Mouse (Mus musculus) forebrain, embryonic 16.5 days (tissue): ENCODE measurements at regions not wholly inside any gene's neighbourhood (a gene's known extent, or its start where the extent isn't known, plus 50 kb on each side); places are given as distances from the start of the nearest gene placed in this dataset.

ENCODE experiments used
- ATAC-seq: fragments of 200-750 bp; cut with Nextera tagmentation; 2 replicates; pipeline ENCODE4 v1.8.0; 2017; ENCODE audit warnings: mild to moderate bottlenecking, moderate library complexity
- H3K27ac ChIP-seq: fragments of 300-500 bp; sonication (generic); 2 replicates; pipeline ENCODE4 v1.5.1; 2014; ENCODE audit warnings: low read length, control low read depth
- H3K27me3 ChIP-seq: fragments of 300-500 bp; sonication (generic); replicated peaks from 2 replicates; pipeline ENCODE4 v1.6.1; 2014; ENCODE audit warnings: low read length; ENCODE audit not compliant: control insufficient read depth, insufficient read depth
- H3K36me3 ChIP-seq: fragments of 300-500 bp; sonication (generic); 2 replicates; pipeline ENCODE4 v1.6.1; 2014; ENCODE audit not compliant: control insufficient read depth, insufficient read depth
- H3K4me1 ChIP-seq: fragments of 300-500 bp; sonication (generic); replicated peaks from 2 replicates; pipeline ENCODE4 v1.6.1; 2014; ENCODE audit warnings: low read length; ENCODE audit not compliant: control insufficient read depth, insufficient read depth
- H3K4me2 ChIP-seq: fragments of 300-500 bp; sonication (generic); 2 replicates; pipeline ENCODE4 v1.6.1; 2014; ENCODE audit warnings: mild to moderate bottlenecking, low read length, control low read depth
- H3K4me3 ChIP-seq: fragments of 300-500 bp; sonication (generic); replicated peaks from 2 replicates; pipeline ENCODE4 v1.5.1; 2014; ENCODE audit warnings: mild to moderate bottlenecking, low read length, control low read depth
- H3K9ac ChIP-seq: fragments of 300-500 bp; sonication (generic); replicated peaks from 2 replicates; pipeline ENCODE4 v1.6.1; 2014; ENCODE audit warnings: low read depth, low read length, control low read depth
- H3K9me3 ChIP-seq: fragments of 300-500 bp; sonication (generic); 2 replicates; pipeline ENCODE4 v1.6.1; 2016; ENCODE audit warnings: low read length; ENCODE audit not compliant: control insufficient read depth
- WGBS: fragments of 180-500 bp; shearing (Covaris S2); extraction: QIAGEN DNeasy Blood & Tissue Kit; methylation state at CpG from one replicate; pipeline ENCODE4 v1.1.7; 2014; 5-methylcytosine and 5-hydroxymethylcytosine counted together

DNA sequence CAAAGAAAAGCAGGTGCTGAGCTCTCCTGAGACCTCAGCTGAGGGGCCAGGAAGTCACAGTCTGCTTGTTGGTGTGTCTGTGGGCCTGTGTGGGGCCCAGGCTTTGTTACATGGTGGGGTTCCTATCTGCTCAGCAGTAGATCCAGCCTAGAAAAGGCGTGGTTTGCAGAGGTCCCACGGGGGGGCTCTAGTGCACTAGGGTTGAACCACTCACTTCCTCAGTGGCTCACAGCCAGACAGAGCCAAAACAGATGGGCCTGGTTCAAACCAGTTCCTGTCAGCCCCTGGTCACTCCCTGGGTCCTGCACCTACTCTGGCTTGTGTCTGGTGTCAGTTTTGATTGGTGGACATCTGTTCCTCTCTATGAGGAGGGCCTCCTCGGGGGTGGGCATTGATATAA lies 260.1 kb downstream of the Uaca start:
- Histone ChIP-seq H3K9me3 (no peaks in the 10 kb centered on the region), H3K4me1 (peaks cover 13% of the 10 kb centered on the region), H3K4me3 (no peak overlapping the region), H3K4me2 (no peak overlapping the region), H3K27me3 (no peaks in the 10 kb centered on the region), H3K9ac (no peak overlapping the region), H3K36me3 (no peaks in the 10 kb centered on the region), H3K27ac (no peak overlapping the region)
- 0 out of 2 replicates have a peak, but pooled peaks have one; percentile 18 for ATAC-seq
- WGBS = 32% methylated on average over 3 of the region's 3 CpGs

- WGBS = 87% methylated on average over 3 of the region's 3 CpGs
- Histone ChIP-seq H3K27me3 (no peaks in the 10 kb centered on the region), H3K27ac (no peak overlapping the region), H3K36me3 (no peaks in the 10 kb centered on the region), H3K9ac (no peak overlapping the region), H3K4me3 (no peak overlapping the region), H3K4me1 (peaks cover 13% of the 10 kb centered on the region), H3K9me3 (peaks cover 3% of the 10 kb centered on the region; the same call in 1 of the 2 replicates), H3K4me2 (no peak overlapping the region)
- ATAC-seq = no peak
These were observed 261.1 kb downstream of the Uaca start for GRCm38 (mm10) chr9:61055392-61055791.

GRCm38 (mm10) chr9:61055928-61056730 lies 261.8 kb downstream of the Uaca start:
- peak; percentile 9; the same call in 1 of the 2 replicates for ATAC-seq
- H3K27ac ChIP-seq = no peak overlapping the region
- peak overlapping the region; percentile 25; the same call in 1 of the 2 replicates for H3K4me2 ChIP-seq
- no peaks in the 10 kb centered on the region for H3K27me3 ChIP-seq
- peaks cover 3% of the 10 kb centered on the region; the same call in 1 of the 2 replicates for H3K9me3 ChIP-seq
- H3K36me3 ChIP-seq = no peaks in the 10 kb centered on the region
- peaks cover 13% of the 10 kb centered on the region for H3K4me1 ChIP-seq
- H3K9ac ChIP-seq = peak overlapping the region; percentile 25; the same call in 1 of the 2 replicates
- no peak overlapping the region for H3K4me3 ChIP-seq
- 80% methylated on average over 15 of the region's 15 CpGs for WGBS

DNA sequence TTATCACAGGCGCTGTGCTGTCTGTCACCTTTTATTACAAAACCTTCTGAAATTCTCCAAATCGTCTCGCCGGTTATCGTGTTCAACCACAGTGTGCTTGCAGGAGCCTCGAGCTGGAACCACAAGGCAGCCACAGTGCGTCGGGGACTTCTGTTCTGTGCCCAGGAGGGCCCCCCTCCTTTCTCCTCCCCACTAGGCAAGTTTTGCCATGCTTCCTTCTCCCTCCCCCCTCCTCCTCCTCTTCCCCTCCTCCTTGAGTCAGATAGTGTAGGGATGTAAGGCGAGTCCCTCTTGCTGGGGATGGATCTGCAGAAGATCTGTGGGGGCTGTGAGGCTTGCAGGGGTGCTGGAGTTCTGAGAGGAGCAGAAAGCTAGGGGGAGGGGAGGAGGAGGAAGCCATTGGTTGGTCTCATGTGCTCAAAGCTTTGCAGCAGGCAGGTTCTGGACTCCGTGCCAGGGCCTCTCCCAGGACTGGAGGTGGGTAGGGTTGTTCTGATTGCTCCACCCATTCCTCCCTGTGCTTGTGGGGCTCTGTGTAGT lies 262.5 kb downstream of the Uaca start:
- peaks cover 3% of the 10 kb centered on the region; the same call in 1 of the 2 replicates for H3K9me3 ChIP-seq
- H3K4me1 ChIP-seq = peaks cover 13% of the 10 kb centered on the region
- H3K9ac ChIP-seq = peak overlapping the region; percentile 25
- H3K4me3 ChIP-seq = no peak overlapping the region
- H3K36me3 ChIP-seq = no peaks in the 10 kb centered on the region
- peak; percentile 78 for ATAC-seq
- H3K27ac ChIP-seq = no peak overlapping the region
- H3K4me2 ChIP-seq = peak overlapping the region; percentile 25; the same call in 1 of the 2 replicates
- WGBS = 7% methylated on average over 10 of the region's 10 CpGs
- no peaks in the 10 kb centered on the region for H3K27me3 ChIP-seq

GRCm38 (mm10) chr9:61059225-61059624 lies 264.9 kb downstream of the Uaca start:
- Histone ChIP-seq H3K4me3 (no peak overlapping the region), H3K9me3 (peaks cover 3% of the 10 kb centered on the region; the same call in 1 of the 2 replicates), H3K4me1 (peaks cover 13% of the 10 kb centered on the region), H3K27ac (no peak overlapping the region), H3K9ac (no peak overlapping the region), H3K4me2 (no peak overlapping the region), H3K36me3 (no peaks in the 10 kb centered on the region), H3K27me3 (no peaks in the 10 kb centered on the region)
- no peak for ATAC-seq

- 61% methylated on average over 8 of the region's 8 CpGs for WGBS
- H3K27me3 ChIP-seq = no peaks in the 10 kb centered on the region
- peaks cover 3% of the 10 kb centered on the region; the same call in 1 of the 2 replicates for H3K9me3 ChIP-seq
- peaks cover 13% of the 10 kb centered on the region for H3K4me1 ChIP-seq
- no peaks in the 10 kb centered on the region for H3K36me3 ChIP-seq
- no peak overlapping the region for H3K4me3 ChIP-seq
- H3K9ac ChIP-seq = no peak overlapping the region
- H3K4me2 ChIP-seq = no peak overlapping the region
- ATAC-seq = no peak
- no peak overlapping the region for H3K27ac ChIP-seq
These were observed 266.6 kb downstream of the Uaca start for GRCm38 (mm10) chr9:61060958-61061357.

- H3K27ac ChIP-seq = no peak overlapping the region
- H3K27me3 ChIP-seq = 0 out of 2 replicates have a peak, but pooled peaks cover 2% of the 10 kb centered on the region
- 82% methylated on average over 8 of the region's 8 CpGs for WGBS
- peaks cover 2% of the 10 kb centered on the region; the same call in 1 of the 2 replicates for H3K4me1 ChIP-seq
- H3K9ac ChIP-seq = no peak overlapping the region
- ATAC-seq = no peak
- H3K4me2 ChIP-seq = no peak overlapping the region
- H3K4me3 ChIP-seq = no peak overlapping the region
- H3K9me3 ChIP-seq = no peaks in the 10 kb centered on the region
- no peaks in the 10 kb centered on the region for H3K36me3 ChIP-seq
These were observed 270.5 kb downstream of the Uaca start for GRCm38 (mm10) chr9:61064714-61065305.

- Histone ChIP-seq H3K4me2 (no peak overlapping the region), H3K4me1 (peaks cover 15% of the 10 kb centered on the region), H3K27me3 (0 out of 2 replicates have a peak, but pooled peaks cover 2% of the 10 kb centered on the region), H3K27ac (no peak overlapping the region), H3K9ac (no peak overlapping the region), H3K9me3 (no peaks in the 10 kb centered on the region), H3K36me3 (no peaks in the 10 kb centered on the region), H3K4me3 (no peak overlapping the region)
- 45% methylated on average over 13 of the region's 13 CpGs for WGBS
- ATAC-seq = no peak
These were observed 275.4 kb downstream of the Uaca start for GRCm38 (mm10) chr9:61069553-61070314.

GRCm38 (mm10) chr9:61070315-61070707 lies 276.0 kb downstream of the Uaca start:
- 44% methylated on average over 8 of the region's 8 CpGs for WGBS
- H3K27ac ChIP-seq = no peak overlapping the region
- no peak overlapping the region for H3K4me3 ChIP-seq
- H3K36me3 ChIP-seq = no peaks in the 10 kb centered on the region
- H3K27me3 ChIP-seq = 0 out of 2 replicates have a peak, but pooled peaks cover 2% of the 10 kb centered on the region
- no peak for ATAC-seq
- peaks cover 15% of the 10 kb centered on the region for H3K4me1 ChIP-seq
- H3K4me2 ChIP-seq = no peak overlapping the region
- H3K9me3 ChIP-seq = no peaks in the 10 kb centered on the region
- no peak overlapping the region for H3K9ac ChIP-seq
